Mouse (Mus musculus) cerebellum, adult 2 months (tissue): Measurements from ENCODE around the gene Clasp1. TPM values are rescaled to one million over a fixed set of nuclear protein-coding genes. Genes with fewer than 3 reads are reported as not detected.

Experiments used
- DNase-seq, 2 experiments: peaks; one replicate each; pipeline ENCODE4 v3.0.0; 2021
- H3K27ac ChIP-seq: fragments of 200-500 bp; 2 replicates; pipeline ENCODE4 v1.5.1; 2012; ENCODE audit warnings: low read length, control low read depth, inconsistent platforms; ENCODE audit not compliant: insufficient read depth
- H3K27me3 ChIP-seq: fragments of 200-500 bp; 2 replicates; pipeline ENCODE4 v1.6.1; 2012; ENCODE audit warnings: inconsistent platforms, mild to moderate bottlenecking, low read length, moderate library complexity; ENCODE audit not compliant: control insufficient read depth, insufficient read depth
- H3K4me1 ChIP-seq: fragments of 200-500 bp; 2 replicates; pipeline ENCODE4 v1.6.1; 2011; ENCODE audit warnings: low read length; ENCODE audit not compliant: control insufficient read depth, insufficient read depth
- H3K4me3 ChIP-seq: fragments of 200-500 bp; replicated peaks from 2 replicates; pipeline ENCODE3; 2011; ENCODE audit warnings: mild to moderate bottlenecking, low read depth, low read length, control low read depth; ENCODE audit not compliant: insufficient read depth
- CTCF ChIP-seq: fragments of 200-500 bp; IDR thresholded peaks from 2 replicates; pipeline ENCODE4 v1.5.1; 2011; ENCODE audit warnings: low read depth, mild to moderate bottlenecking, control low read depth, low read length, moderate library complexity, borderline replicate concordance; ENCODE audit not compliant: insufficient read depth
- POLR2A ChIP-seq: fragments of 200-500 bp; IDR thresholded peaks from 2 replicates; pipeline ENCODE4 v1.6.1; 2011; ENCODE audit warnings: low read length, control low read depth, borderline replicate concordance; ENCODE audit not compliant: insufficient read depth
- WGBS: fragments of 180-500 bp; shearing (Covaris S2); methylation state at CpG from one replicate; pipeline ENCODE4 v1.1.7; 2018; 5-methylcytosine and 5-hydroxymethylcytosine counted together
- polyA plus RNA-seq: library from polyadenylated mRNA; depleted of rRNA; stranded (reverse); fragments of >200 nt; gene quantifications from 2 replicates; pipeline ENCODE4 v1.2.3, GENCODE M21; 2012; rRNA removed

The Clasp1 gene
- polyA plus RNA-seq, 1 experiment = 63.7 TPM

- 75% methylated on average over 3 of the region's 3 CpGs for WGBS
- no peaks in the 10 kb centered on the region; the same call in 1 of the 2 replicates for H3K27me3 ChIP-seq
- DNase-seq = no peak
- no peak overlapping the region for H3K27ac ChIP-seq
- TF ChIP-seq POLR2A (no peak), CTCF (no peak)
- peaks cover 4% of the 10 kb centered on the region; the same call in 1 of the 2 replicates for H3K4me1 ChIP-seq
- H3K4me3 ChIP-seq = no peak overlapping the region
Measured at GRCm38 (mm10) chr1:118648015-118648414, 259.2 kb downstream of the Clasp1 start.

- Histone ChIP-seq H3K4me3 (no peak overlapping the region), H3K27ac (no peak overlapping the region), H3K4me1 (peaks cover 4% of the 10 kb centered on the region; the same call in 1 of the 2 replicates), H3K27me3 (no peaks in the 10 kb centered on the region; the same call in 1 of the 2 replicates)
- DNase-seq = no peak
- TF ChIP-seq POLR2A = no peak
- no peak for TF ChIP-seq CTCF
- WGBS = 32% methylated on average over 9 of the region's 9 CpGs
Measured at GRCm38 (mm10) chr1:118649933-118650770, 261.3 kb downstream of the Clasp1 start.

- WGBS = 29% methylated on average over 3 of the region's 3 CpGs
- TF ChIP-seq CTCF = no peak
- H3K27me3 ChIP-seq = no peaks in the 10 kb centered on the region; the same call in 1 of the 2 replicates
- H3K27ac ChIP-seq = no peak overlapping the region
- H3K4me3 ChIP-seq = no peak overlapping the region
- DNase-seq = no peak
- peaks cover 4% of the 10 kb centered on the region; the same call in 1 of the 2 replicates for H3K4me1 ChIP-seq
Measured at GRCm38 (mm10) chr1:118650771-118651080, 261.9 kb downstream of the Clasp1 start.

GRCm38 (mm10) chr1:118658716-118659115 is 269.9 kb downstream of the Clasp1 start:
- H3K4me1 ChIP-seq = no peaks in the 10 kb centered on the region
- H3K4me3 ChIP-seq = no peak overlapping the region
- no peaks in the 10 kb centered on the region for H3K27me3 ChIP-seq
- DNase-seq = no peak
- no peak overlapping the region for H3K27ac ChIP-seq
- WGBS = 78% methylated on average over 6 of the region's 6 CpGs
- TF ChIP-seq CTCF = no peak
- no peak for TF ChIP-seq POLR2A

GRCm38 (mm10) chr1:118660880-118661465 is 272.1 kb downstream of the Clasp1 start:
- WGBS = 86% methylated on average over 3 of the region's 3 CpGs
- Histone ChIP-seq H3K27me3 (no peaks in the 10 kb centered on the region), H3K4me1 (no peaks in the 10 kb centered on the region)

More at GRCm38 (mm10) chr1:118660880-118661465, 272.1 kb downstream of the Clasp1 start:
- Histone ChIP-seq H3K4me3 (no peak overlapping the region), H3K27ac (no peak overlapping the region)
- no peak for DNase-seq
- TF ChIP-seq CTCF (no peak), POLR2A (no peak)

Other genes starting within 250 kb of the Clasp1 start
- gene Gm29106, start 212.5 kb upstream of the Clasp1 start, polyA plus RNA-seq = not detected in 2 replicates
- gene Tsn, start 77.3 kb upstream of the Clasp1 start, polyA plus RNA-seq = 105 and 111 TPM in 2 replicates
- gene Nifk, start 67.2 kb upstream of the Clasp1 start, polyA plus RNA-seq = 23.0 and 24.0 TPM in 2 replicates
- 0.08 and 0.19 TPM in 2 replicates for gene Tfcp2l1, start 238.9 kb downstream of the Clasp1 start, polyA plus RNA-seq